Mouse (Mus musculus): Measurements from ENCODE around the gene Prss38. TPM values are rescaled to one million over a fixed set of nuclear protein-coding genes. Genes with fewer than 3 reads are reported as not detected.

Gene Prss38
- total and polyA plus RNA-seq, 2 experiments, result not detected

DNA sequence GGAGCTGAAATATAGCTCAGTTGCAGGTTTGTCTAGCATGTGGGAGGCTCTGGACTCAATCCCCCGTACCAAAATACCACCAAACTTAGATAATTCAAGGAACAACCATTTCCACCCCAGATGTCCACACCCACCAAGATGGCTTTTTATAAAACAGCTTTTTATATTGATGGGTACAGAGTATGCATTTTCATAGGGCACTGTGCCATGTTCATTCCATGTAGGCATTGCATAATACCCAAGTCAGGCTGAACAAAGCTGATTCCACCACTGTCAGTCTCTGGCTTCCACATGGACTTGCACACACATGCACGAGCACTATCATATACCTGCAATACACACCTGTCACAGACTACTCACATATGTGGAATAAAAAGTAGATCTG, 36.7 kb downstream of the Prss38 start:
- 92% methylated on average over 2 of the region's 2 CpGs for WGBS

DNA sequence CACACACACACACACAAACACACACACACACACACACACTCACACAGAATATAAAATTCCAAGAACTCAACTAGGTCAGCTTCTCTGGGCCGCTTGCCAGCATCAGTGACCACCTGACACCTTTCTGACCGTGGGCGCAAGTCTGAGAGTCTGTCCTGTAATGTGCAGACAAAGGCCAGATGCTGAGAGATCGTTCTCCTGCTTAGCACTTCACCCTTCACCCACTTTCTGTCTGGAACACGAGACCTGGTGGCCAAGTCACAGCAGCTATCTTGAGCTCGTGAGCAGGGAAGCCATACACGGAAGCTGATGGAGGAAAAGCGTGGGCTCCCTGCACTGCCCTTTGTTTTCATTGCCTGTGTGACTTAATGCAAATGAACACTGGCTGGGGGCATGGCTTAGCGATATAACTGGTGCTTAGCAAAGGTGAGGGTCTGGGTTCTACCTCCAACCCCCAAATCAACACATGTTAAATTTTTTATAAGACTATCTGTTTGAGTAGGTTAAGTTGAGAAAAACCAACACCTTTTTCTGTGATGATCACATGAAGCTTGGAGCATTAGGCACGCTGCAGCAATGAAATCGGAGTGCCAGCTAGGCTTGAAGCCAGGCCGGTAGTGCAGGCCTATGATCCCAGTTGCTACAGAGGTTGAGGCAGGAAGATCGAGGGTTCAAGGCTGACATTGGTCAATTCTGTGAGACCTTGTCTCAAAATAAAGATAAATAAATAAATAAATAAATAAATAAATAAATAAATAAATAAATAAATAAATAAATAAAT, 37.3 kb downstream of the Prss38 start:
- Histone ChIP-seq H3K4me1 (ENCODE audit: control insufficient read depth, insufficient read depth, low read length) (no peaks in the 10 kb centered on the region), H3K27ac (replicated peaks; ENCODE audit: insufficient read depth, low read depth, low read length) (no peak overlapping the region), H3K27me3 (ENCODE audit: control insufficient read depth, insufficient read depth, low read length) (no peaks in the 10 kb centered on the region), H3K4me3 (ENCODE audit: insufficient read depth, low read depth, low read length) (no peak overlapping the region), H3K36me3 (ENCODE audit: control insufficient read depth, insufficient read depth, low read length) (no peaks in the 10 kb centered on the region), H3K9ac (ENCODE audit: low read depth, low read length) (no peak overlapping the region), H3K79me2 (ENCODE audit: control insufficient read depth, insufficient read depth, low read length) (no peaks in the 10 kb centered on the region)
- no peak for DNase-seq (ENCODE audit: extremely low read depth, low read depth, low spot score)
- TF ChIP-seq POLR2A (IDR thresholded peaks at IDR 0.05; ENCODE audit: extremely low read depth, insufficient read depth, low read length) (no peak), CTCF (IDR thresholded peaks at IDR 0.05; ENCODE audit: low read depth, low read length) (no peak)
- WGBS, result 53% methylated on average over 13 of the region's 13 CpGs

More for the DNA sequence above, 36.7 kb downstream of the Prss38 start:
- Histone ChIP-seq H3K27me3 (ENCODE audit: control insufficient read depth, insufficient read depth, low read length) (no peaks in the 10 kb centered on the region), H3K79me2 (ENCODE audit: control insufficient read depth, insufficient read depth, low read length) (no peaks in the 10 kb centered on the region), H3K4me3 (ENCODE audit: insufficient read depth, low read depth, low read length) (no peak overlapping the region), H3K27ac (replicated peaks; ENCODE audit: insufficient read depth, low read depth, low read length) (no peak overlapping the region), H3K36me3 (ENCODE audit: control insufficient read depth, insufficient read depth, low read length) (no peaks in the 10 kb centered on the region), H3K4me1 (ENCODE audit: control insufficient read depth, insufficient read depth, low read length) (no peaks in the 10 kb centered on the region), H3K9ac (ENCODE audit: low read depth, low read length) (no peak overlapping the region)
- TF ChIP-seq POLR2A (IDR thresholded peaks at IDR 0.05; ENCODE audit: extremely low read depth, insufficient read depth, low read length) (no peak), CTCF (IDR thresholded peaks at IDR 0.05; ENCODE audit: low read depth, low read length) (no peak)
- DNase-seq (ENCODE audit: extremely low read depth, low read depth, low spot score), result peak; percentile 18

DNA sequence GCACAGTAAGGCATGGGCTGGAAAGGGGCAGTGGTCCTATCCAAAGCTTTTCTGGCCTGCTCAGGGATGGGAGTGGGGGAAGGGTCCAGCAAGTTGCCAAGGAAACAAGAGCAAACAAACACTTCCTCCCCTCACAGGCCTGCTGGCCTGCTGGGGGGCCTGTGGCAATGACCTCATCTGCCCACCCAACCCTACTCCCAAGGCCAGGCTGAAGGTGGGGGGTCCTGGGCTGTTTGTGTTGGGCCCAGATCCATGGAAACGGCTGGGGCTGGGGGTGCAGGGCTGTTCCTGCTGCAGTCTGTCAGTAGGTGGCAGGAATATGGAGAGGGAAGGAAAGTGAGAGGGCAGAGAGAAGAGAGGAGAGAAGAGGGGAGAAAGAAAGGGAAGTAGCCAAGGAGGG, 39.1 kb downstream of the Prss38 start:
- Histone ChIP-seq H3K4me1 (ENCODE audit: control insufficient read depth, insufficient read depth, low read length) (no peaks in the 10 kb centered on the region), H3K27ac (replicated peaks; ENCODE audit: insufficient read depth, low read depth, low read length) (no peak overlapping the region), H3K4me3 (ENCODE audit: insufficient read depth, low read depth, low read length) (no peak overlapping the region), H3K36me3 (ENCODE audit: control insufficient read depth, insufficient read depth, low read length) (no peaks in the 10 kb centered on the region), H3K9ac (ENCODE audit: low read depth, low read length) (no peak overlapping the region), H3K79me2 (ENCODE audit: control insufficient read depth, insufficient read depth, low read length) (no peaks in the 10 kb centered on the region), H3K27me3 (ENCODE audit: control insufficient read depth, insufficient read depth, low read length) (no peaks in the 10 kb centered on the region)
- no peak for TF ChIP-seq CTCF (IDR thresholded peaks at IDR 0.05; ENCODE audit: low read depth, low read length)
- no peak for TF ChIP-seq POLR2A (IDR thresholded peaks at IDR 0.05; ENCODE audit: extremely low read depth, insufficient read depth, low read length)
- 55% methylated on average over 1 of the region's 1 CpGs for WGBS
- no peak for DNase-seq (ENCODE audit: extremely low read depth, low read depth, low spot score)

DNA sequence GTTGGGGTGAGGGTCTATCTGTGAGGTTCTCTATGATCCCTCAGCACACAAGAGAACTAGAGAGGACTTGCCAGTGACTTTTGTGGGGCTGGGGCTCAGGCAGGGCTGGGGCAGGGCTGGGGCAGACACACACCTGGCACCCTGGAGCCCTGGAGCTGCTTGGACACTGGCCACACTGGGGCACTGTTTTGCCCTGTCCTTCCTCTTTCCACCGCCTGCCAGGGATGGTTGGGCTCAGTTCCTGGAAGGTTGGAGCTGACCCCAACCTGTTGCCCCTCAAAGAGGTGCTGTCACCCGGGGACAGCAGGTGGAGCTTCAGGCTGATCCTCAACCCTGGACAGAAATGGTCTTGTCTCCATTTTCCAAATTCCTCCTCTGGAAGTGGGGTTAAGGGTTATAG, 39.5 kb downstream of the Prss38 start:
- WGBS, result 54% methylated on average over 2 of the region's 2 CpGs
- no peaks in the 10 kb centered on the region for H3K4me1 ChIP-seq (ENCODE audit: control insufficient read depth, insufficient read depth, low read length)
- no peaks in the 10 kb centered on the region for H3K27me3 ChIP-seq (ENCODE audit: control insufficient read depth, insufficient read depth, low read length)
- H3K4me3 ChIP-seq (ENCODE audit: insufficient read depth, low read depth, low read length), result no peak overlapping the region
- H3K27ac ChIP-seq (replicated peaks; ENCODE audit: insufficient read depth, low read depth, low read length), result no peak overlapping the region
- no peaks in the 10 kb centered on the region for H3K36me3 ChIP-seq (ENCODE audit: control insufficient read depth, insufficient read depth, low read length)
- no peaks in the 10 kb centered on the region for H3K79me2 ChIP-seq (ENCODE audit: control insufficient read depth, insufficient read depth, low read length)
- no peak overlapping the region for H3K9ac ChIP-seq (ENCODE audit: low read depth, low read length)
- DNase-seq (ENCODE audit: extremely low read depth, low read depth, low spot score), result no peak
- TF ChIP-seq POLR2A (IDR thresholded peaks at IDR 0.05; ENCODE audit: extremely low read depth, insufficient read depth, low read length) (no peak), CTCF (IDR thresholded peaks at IDR 0.05; ENCODE audit: low read depth, low read length) (no peak)

DNA sequence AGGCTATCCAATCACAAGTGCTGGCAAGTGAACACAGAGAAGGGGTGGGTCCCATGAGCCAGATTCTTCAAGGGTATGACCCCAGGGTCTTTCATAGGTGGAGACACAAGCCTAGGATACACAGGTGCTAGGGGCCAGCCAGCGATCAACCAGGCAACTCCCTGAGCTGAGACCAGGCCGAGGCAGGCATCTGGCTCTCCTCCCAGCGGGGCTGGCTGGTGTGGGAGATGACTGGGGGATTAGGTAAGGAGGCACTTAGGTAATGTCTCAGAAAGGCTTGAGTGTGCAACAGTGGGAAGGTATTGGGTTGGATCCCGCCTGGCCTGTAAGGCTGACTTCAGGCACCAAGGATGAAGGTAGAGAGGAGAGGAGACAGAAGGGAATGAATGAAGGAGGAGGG, 40.3 kb downstream of the Prss38 start:
- Histone ChIP-seq H3K4me1 (ENCODE audit: control insufficient read depth, insufficient read depth, low read length) (no peaks in the 10 kb centered on the region), H3K79me2 (ENCODE audit: control insufficient read depth, insufficient read depth, low read length) (no peaks in the 10 kb centered on the region), H3K36me3 (ENCODE audit: control insufficient read depth, insufficient read depth, low read length) (no peaks in the 10 kb centered on the region), H3K27ac (replicated peaks; ENCODE audit: insufficient read depth, low read depth, low read length) (no peak overlapping the region), H3K4me3 (ENCODE audit: insufficient read depth, low read depth, low read length) (no peak overlapping the region), H3K9ac (ENCODE audit: low read depth, low read length) (no peak overlapping the region), H3K27me3 (ENCODE audit: control insufficient read depth, insufficient read depth, low read length) (no peaks in the 10 kb centered on the region)
- TF ChIP-seq CTCF (IDR thresholded peaks at IDR 0.05; ENCODE audit: low read depth, low read length), result no peak
- no peak for TF ChIP-seq POLR2A (IDR thresholded peaks at IDR 0.05; ENCODE audit: extremely low read depth, insufficient read depth, low read length)
- no peak for DNase-seq (ENCODE audit: extremely low read depth, low read depth, low spot score)
- WGBS, result 91% methylated on average over 4 of the region's 4 CpGs

DNA sequence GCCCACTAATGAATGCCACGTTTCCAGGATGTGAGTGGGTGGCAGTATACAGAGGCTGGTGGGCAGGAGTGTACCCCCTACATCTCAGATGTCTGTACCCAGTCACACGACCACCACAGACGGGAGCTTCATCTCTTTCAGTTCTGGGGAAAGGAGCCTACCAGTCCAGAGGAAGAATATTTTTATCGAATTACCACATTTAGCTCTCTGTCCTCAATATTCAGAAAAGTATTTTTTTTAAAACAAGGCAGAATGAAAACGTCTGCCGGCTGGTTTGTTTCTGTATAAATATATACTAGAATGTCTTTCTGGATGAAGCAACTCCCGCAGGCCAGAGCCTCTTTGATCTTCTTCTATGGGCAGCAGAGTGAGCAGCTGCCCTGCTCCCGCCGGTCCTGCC, 42.5 kb downstream of the Prss38 start:
- DNase-seq (ENCODE audit: extremely low read depth, low read depth, low spot score), result no peak
- no peaks in the 10 kb centered on the region for H3K4me1 ChIP-seq (ENCODE audit: control insufficient read depth, insufficient read depth, low read length)
- no peak overlapping the region for H3K27ac ChIP-seq (replicated peaks; ENCODE audit: insufficient read depth, low read depth, low read length)
- WGBS, result 60% methylated on average over 9 of the region's 9 CpGs
- H3K9ac ChIP-seq (ENCODE audit: low read depth, low read length), result no peak overlapping the region
- no peaks in the 10 kb centered on the region for H3K27me3 ChIP-seq (ENCODE audit: control insufficient read depth, insufficient read depth, low read length)
- no peaks in the 10 kb centered on the region for H3K36me3 ChIP-seq (ENCODE audit: control insufficient read depth, insufficient read depth, low read length)
- H3K4me3 ChIP-seq (ENCODE audit: insufficient read depth, low read depth, low read length), result no peak overlapping the region
- H3K79me2 ChIP-seq (ENCODE audit: control insufficient read depth, insufficient read depth, low read length), result no peaks in the 10 kb centered on the region
- TF ChIP-seq CTCF (IDR thresholded peaks at IDR 0.05; ENCODE audit: low read depth, low read length), result no peak
- no peak for TF ChIP-seq POLR2A (IDR thresholded peaks at IDR 0.05; ENCODE audit: extremely low read depth, insufficient read depth, low read length)

All from liver, adult 2 months (tissue).